Mouse (Mus musculus) kidney, postnatal 25 days (tissue): Measurements from ENCODE around the gene Retreg1.

Experiments used
- DNase-seq, 2 experiments: peaks; one replicate each; pipeline ENCODE4 v3.0.0; 2021; ENCODE audit warnings: mixed read lengths in 2 of 2

Retreg1 gene

DNA sequence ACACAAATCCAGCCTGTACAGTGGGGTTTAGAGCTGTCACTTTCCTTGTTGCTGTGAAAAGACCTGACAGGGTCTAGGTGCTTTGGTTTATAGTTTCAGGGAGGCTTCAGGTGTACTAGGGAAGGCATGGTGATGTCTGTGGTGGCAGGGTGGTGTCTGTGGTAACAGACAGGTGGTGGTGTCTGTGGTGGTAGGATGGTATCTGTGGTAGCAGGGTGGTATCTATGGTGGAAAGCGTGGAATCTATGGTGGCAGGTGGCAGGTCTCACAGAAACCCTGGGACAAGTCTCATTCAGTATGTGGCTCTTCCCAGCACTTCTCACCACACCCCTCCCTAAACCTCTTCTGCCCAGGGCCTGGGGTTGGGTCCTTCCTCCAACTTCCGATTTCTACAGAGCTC, 8.7 kb upstream of the Retreg1 start:
- no peak for DNase-seq

DNA sequence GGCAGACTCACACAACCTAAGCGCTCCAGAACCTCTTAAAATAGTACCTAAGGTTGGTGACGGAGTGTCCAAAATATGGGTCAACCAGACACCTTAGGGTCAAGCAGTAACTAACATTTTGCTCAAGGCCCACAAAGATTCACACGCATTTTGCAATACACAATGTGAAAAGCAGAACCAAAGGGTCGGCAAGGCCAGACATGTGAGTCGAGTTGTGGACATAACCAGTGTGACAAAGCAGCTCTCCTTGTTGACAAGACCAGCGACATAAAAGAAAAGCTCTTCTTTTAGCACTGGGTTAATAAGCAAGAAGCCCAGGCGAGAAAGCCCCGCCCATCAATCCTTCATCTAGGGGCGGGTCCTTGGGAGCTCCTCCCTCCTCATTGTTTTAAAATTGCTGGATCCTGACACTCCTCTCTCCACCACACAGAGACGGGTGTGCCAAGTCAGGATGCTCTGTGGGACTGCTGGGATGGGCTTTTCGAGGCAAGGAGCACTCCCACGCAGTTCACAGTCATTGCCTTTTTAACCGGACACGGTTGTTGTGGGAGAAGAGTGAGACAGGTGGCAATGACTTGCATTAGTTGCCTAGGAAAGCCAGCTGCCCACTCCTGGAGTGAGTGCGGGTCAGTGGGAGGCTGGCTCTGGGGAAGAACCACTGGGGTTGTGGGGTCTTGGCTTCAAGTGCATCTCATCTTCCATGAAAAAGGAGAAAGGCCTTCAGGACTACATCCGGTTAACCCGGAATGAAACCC, 7.9 kb upstream of the Retreg1 start:
- DNase-seq, result no peak

DNA sequence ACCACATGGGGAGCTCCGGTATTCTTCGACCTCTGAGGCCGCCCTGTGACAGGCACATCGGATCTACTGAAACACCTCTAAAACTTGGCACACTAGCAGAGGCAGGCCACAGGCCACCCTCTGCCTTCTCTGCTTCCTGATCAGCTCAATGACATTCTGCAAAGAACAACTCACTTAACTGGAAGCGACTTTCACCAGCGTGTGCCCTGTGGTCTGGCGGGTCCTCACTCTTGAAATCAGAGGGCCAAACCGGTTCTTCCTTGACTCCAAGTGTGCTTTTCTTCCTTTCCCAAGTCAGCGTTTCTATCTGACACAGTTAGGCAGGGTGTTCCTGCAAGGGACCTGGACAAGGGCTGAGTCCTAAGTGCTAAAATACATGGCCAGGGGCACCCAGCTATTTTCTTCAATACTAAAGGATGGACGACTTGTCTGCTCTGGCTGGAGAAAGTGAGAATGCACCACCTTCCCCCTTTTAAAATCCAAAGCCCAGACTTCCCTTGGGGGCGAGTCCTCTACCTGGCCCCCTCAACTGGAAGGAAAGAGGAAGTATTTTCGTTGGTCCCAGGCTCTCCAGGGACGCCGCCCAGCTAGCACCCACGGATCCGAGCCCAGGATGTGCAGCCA, 406 bp upstream of the Retreg1 start:
- peak in 1 of 2 experiments; percentile 51 for DNase-seq

DNA sequence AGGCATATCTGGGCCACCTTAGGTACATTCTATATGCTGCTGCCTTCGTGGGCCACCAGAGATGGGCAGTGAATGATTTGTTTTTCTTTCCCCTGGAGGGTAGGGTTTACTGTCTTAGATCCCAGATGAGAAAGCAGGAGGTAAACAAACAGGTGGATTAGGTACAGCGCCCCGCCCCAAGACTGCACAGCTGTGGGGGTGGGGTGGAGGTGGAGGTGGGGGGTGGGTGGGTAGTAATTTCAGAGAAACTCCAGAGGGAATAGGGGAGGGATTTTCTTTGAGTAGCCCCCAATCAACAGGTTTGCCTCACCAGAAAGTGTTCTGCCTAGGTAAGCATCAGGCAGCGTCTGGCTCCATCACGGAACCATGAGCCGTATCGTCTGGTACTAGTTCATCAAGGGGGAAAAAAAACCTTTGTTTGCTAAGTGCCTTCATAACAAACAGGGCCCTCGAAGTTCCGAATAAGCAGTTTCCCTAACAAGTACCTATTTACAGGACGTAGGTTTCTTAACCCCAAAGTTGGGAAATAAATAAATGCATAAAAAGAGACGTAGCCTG, 1.1 kb downstream of the Retreg1 start:
- peak; percentile 24 to 55 for DNase-seq

DNA sequence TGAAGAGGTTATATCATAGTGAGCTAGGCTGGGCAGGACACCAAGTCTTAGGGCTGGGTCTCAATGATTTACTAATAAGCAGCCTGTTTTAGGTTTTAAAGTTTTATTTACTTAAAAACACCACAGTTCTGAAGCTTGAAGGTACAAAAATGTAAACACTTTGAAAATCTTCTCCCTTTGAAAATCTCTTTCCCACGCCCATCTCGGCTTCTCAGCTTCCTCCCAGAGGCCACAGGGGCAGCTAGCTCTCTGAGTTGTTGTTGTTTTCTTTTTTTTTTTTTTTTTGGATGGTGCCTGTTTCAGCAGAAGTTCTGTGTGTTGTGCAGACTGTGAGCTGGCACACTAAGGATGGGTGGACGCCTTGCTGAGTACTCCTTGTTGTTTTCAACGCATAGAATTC, 1.8 kb downstream of the Retreg1 start:
- DNase-seq, result peak in 1 of 2 experiments; percentile 22

DNA sequence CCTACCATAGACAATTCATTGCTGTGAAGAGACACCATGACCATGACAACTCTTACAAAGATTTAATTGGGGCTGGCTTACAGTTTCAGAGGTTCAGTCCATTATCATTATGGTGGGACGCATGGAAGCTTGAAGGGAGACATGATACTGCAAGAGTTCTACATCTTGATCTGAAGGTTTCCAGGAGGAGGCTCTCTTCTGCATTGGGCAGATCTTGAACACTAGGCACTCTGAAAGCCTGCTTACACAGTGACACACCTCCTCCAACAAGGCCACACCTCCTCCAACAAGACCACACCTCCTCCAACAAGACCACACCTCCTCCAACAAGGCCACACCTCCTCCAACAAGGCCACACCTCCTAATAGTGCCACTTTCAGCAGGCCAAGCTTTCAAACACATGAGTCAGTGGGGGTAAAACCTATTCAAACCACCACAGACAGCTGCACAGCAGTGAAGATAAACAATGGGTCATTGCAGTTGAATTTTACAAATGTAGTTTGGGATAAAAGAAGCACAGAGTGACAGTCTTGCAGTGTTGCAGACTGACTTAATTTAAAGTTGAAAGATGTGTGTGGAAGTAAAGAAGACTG, 4.7 kb downstream of the Retreg1 start:
- DNase-seq, result peak in 1 of 2 experiments; percentile 21

DNA sequence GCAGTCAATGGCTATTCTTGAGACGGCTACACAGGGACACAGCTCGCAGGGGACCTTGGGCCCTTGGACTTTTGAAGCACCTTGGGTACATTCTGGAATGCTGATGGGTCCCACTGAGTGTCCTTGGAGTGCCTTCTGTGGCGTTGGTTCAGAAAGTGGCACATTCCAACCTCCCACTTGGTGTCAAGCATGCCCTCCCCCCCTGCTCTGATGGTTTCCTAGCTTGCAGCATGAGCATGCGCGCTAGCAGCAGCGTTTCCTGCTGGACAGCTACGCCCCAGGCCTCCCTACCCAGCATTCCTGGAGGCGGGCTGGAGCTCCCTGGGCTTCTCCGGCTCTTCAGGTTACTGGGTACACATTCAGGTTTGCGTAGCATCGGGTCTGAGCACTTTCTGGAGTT, 7.6 kb downstream of the Retreg1 start:
- DNase-seq, result peak in 1 of 2 experiments; percentile 36

DNA sequence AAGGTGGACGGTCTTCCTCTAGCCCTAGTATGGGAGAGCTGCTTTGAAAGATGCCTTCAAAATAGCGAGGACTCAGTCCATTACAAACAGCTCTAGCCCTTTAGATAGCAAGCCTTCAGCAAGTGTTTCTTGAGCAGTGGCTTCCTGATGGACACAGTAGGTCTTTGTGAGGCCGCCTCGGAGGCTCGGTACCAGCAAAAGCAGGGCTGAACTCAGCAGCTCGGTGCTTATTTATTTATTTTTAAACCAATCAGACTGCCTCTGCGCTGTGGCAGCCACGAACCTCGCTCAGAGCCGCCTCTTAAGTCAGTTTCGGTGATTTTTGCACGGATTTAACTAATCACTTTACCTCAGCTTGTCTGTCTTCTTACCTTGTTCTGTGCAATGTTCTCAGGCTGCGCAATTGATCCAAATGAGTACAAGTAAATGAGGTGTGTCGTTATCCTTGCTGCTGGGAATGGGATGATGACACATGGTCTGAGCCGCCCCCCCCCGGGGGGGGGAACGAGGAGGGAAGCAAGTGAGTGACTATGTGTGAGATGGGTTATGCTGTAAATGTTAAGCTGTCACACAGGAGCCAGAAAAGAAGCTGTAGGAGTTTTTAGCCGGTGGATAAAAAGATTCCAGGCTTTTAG, 11.4 kb downstream of the Retreg1 start:
- DNase-seq, result peak in 1 of 2 experiments; percentile 19

DNA sequence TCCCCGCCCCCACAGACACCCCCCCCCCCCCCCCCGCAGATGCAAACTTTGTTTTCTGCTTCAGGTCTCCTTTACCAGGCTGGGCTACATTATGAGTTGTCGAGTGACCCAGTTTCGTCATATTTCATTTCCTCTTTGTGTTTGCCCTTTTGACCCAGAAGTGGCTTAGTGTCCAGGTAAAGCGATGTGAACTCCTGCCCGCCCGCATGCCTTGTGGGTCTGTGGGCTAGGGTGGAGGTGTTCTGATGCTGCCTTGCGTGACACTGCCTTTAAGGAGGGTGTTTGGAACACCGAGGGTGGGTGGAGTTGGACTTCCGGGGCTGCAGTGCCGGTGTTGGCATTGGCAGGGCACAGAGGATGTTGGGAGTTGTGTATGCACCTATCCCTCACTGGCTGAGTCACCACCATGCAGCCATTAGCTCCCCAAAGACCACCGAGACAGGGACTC, 15.7 kb downstream of the Retreg1 start:
- DNase-seq, result peak in 1 of 2 experiments; percentile 71

DNA sequence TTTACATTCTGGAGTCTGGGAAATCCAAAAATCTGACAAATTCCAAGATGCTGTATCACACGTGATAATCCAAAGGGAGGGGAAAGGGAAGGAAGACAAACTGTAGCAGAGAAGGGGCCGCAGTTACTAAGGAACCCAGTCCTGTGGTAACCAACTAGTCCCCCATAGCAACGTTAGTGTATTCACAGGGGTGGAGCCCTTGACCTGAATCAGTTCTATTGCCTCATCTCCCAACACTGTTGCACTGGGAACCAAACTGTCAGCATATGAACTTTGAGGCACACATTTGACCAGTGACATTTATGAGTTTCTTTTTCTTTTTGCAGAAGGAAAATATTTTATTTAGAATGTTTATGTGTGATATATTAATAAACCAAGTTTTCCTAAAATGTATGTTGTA, 16.5 kb downstream of the Retreg1 start:
- DNase-seq, result peak in 1 of 2 experiments; percentile 17

DNA sequence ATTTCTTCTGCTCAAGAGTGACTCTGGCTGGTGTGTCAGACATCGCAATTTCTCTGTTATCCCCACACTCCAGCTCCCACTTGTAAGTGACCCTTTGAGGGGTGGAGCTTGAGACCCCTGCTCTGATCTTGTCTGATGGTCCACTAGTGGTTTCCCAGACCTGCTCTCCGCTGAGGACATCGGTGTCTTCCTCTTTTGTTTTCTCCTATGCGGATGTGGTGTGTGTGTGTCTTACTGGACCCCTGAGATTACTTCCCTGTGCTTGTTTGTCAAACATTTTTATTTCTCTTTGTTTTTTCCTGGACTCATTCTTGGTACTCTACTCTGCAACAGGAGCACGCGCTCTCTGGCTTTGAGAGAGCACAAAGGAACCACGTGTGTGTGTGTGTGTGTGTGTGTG, 18.9 kb downstream of the Retreg1 start:
- DNase-seq, result peak in 1 of 2 experiments; percentile 25

DNA sequence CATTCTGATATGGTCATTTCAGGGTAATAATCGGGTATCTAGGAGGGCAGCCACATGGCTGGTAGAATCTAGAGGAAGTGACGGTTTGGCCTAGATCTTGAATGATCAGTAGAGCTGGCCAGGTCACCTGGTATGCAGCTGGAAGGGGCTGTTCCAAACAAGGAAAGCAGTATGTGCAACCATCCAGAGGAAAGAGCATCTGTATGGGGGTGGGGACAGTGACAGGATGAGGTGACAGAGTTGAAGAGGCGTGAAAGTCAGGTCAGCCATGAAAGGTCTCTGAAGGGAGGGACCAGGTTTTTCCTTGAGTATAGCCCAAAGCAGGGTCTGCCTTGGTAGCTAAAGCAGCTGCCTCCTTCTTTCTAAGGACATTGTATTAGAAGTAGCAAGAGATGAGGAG, 22.6 kb downstream of the Retreg1 start:
- peak in 1 of 2 experiments; percentile 23 for DNase-seq

DNA sequence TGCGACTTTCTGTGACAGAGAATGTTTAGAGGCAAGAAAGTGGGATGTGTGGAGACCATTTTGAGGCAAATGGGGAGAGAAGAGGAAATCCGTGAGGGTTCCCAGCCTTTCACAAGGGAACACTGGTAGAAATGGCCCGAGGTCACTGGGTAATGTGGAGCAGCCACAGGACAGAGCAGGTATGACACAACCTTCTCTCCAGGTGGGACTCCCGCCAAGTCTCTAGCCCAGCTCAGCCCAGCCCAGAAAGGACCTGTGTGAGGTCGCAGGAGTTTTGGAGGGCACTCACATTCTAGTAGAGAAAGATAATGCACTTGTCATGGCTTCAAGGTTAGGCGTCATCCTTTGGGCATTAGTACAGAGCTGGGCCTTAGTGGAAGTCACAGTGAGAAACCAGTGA, 23.1 kb downstream of the Retreg1 start:
- DNase-seq, result peak; percentile 50 to 65

DNA sequence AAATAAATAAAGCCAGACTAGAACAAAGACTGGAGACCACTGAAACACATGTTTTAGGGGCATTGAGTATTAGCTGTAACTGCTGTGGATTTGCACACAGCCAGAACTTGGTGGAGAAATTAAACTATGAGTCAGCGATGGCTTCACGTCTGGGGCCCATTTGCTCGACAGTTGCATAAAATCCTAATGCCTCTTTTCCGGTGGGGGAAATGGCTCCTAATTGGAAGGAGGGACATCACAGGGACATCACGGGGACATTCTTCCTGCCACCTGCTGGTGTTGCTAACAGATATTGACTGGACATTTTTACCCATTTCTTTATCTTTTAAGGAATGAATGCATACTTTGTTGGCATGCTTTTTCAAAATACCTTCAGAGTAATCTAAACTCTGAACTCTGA, 26.1 kb downstream of the Retreg1 start:
- DNase-seq, result no peak

DNA sequence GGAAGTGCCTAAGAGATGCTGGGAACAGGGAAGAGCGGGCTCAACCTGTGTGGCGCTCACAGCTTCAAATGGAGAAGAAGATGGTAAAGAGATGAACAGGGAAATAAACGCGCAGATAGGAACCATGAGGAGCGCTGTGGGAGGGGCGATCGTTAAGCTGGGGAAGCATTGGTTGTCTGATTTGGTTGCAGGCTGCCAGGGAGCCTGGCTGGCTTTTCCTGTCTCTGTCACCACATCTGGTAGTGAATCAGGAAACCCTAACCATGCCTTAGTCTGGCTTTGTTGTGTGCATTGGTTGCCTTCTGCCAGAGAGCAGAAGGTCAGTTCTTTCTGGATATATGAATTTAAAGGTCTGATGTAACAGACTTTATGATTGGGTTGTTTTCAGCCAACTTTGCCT, 28.5 kb downstream of the Retreg1 start:
- DNase-seq, result peak in 1 of 2 experiments; percentile 13

DNA sequence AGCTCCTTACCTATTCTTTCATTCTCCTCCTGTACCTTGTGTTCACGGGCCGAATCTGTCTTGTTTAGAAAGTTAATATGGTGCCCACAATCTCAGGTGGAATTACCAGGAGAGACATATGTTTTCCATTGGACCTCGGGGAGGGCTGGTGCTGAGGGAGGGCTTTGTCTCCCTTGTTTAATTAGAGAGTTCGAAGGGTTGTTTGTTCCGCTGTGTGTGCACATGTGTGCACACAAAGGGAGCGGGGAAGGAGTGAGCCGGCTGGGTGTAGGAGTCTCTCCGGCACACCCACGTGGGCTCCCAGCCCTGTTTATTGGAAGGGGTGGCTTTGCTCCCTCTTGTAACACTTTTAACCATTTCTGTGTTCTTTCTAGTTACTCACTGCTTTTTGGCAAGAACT, 29.1 kb downstream of the Retreg1 start:
- peak in 1 of 2 experiments; percentile 16 for DNase-seq

DNA sequence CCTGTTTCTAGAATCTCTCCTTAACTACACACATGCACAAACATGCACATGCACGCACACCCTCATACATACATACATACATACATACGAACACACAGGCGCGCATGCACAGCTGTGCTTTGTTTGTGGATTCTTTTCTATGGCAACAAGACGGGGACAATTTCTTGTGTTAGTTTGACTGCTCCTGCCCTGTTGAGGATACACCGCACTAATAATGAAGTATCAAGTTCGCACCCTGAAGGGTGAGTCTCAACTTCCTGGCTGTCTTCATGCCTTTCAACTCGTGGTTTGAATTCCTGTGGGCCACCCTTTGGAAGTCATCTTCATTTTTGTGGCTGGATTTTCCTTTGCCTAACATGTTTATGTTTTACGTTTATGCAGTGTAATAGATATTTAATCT, 29.7 kb downstream of the Retreg1 start:
- no peak for DNase-seq

DNA sequence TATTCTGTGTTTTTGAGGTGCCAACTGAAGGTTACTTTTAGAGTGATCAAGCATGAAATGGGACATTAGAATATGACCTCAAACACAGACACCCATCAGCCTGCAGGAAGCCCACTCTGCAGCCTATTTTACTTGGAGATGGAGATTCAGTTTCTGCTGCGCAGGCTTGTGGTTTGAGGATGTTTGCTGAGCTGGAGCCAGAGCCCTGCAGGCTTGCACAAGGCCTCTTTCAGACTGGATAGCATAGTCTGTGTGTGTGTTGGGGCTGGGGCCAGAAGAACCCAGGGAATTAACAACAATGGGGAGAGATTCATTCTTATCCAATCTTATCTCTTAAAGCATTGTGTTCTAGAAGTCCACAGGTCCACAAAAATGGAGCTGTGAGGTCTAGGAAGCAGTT, 30.6 kb downstream of the Retreg1 start:
- DNase-seq, result peak in 1 of 2 experiments; percentile 23

DNA sequence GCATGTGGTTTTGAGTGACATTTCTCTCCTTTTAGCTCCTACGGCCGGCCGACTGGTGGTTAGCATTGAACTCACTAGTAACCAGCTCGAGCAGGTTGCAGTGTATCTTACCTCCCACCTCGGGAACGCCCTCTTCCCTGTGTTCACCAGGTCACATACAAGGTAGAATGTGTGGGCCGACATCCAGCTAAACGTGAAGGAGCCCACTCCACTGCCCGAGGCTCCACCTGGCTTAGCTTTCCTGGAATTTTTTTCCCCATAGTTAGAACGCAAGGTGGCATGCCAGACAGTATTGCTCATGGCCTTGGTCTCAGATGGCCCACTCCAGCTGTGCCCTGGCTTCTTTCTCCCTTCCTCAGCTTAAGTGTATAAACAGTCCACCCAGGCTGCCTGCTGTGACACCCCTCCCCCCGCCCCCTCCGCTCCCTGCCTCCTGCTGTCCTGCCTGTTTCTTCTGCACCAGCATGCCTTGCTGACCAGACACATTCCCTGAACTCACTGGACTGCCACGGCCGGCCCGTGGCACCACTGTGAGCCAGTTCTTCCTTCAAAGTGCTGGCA, 33.7 kb downstream of the Retreg1 start:
- peak; percentile 77 to 93 for DNase-seq

DNA sequence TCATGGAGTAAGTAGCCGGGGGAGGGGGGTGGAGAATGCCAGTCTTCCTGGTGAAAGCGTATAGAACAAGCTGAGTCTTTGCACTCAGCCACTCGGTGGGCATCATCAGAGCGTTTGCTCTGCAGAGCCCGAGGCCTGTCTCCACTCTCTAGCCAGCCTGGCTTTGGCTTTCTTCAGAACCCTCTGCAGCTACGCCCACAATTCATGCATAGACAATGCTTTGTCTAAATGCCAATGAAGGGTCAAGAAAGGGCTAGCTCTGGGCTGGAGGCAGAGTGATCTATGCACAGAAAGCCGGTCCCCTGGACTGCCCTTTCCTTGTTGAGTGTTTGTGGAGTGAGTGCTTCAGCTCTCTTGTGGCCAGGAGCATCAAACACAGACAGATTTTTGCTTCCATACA, 34.8 kb downstream of the Retreg1 start:
- DNase-seq, result peak in 1 of 2 experiments; percentile 24

DNA sequence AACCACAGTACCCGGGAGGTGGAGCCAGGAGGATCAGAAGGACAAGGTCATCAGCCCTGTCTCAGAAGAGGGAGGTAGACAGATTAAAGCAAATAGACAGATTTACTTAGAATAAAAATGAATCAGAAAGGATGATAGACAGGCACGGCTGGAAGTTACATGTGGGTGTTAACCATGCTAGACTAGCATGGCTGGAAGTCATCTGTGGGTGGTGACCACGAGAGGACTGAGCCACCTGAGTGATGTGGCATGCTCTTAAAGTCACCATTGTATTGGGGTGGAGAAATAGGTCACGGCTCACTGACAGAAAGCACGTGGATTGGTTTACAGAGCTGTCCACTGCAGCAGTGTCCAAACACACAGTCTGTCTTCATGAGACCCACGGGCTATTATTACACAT, 36.2 kb downstream of the Retreg1 start:
- peak in 1 of 2 experiments; percentile 31 for DNase-seq

DNA sequence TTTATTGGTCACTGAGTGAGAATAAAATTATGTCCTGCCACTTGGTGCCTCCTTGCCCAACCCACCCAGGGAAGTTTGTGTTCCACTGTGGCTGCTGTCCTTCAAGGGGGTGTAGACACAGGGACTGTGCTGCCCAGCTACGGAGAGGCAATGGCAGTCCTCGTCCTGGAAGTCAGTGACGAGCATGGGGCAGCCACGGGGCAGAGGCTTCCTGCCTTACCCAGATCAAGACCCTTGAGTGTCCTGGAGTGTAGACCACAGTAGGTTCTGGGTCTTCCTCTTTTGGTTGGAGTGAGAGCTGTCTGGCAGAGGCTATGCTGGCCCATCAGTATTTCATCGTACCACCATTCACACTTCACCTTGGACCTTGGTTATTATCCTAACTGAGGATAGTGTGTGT, 37.2 kb downstream of the Retreg1 start:
- no peak for DNase-seq

DNA sequence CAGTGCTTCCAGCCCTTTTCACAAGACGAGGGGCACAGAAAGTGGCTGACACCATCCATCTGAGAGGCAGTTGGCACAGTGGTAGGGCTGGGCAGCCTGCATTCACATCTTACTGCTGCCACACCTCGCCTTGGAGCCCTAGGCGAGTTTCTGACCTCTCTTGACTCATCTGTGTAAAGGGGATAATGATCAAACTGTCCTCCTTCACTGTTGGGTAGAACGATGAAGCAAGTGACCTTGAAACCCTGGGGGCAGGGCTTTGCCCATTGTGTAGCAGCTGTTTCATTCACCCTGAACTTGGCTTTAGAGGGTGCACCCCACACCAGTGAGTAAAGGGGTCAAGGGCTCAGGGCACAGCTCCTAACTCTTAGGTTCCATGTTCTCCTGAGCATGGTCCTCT, 39.0 kb downstream of the Retreg1 start:
- peak in 1 of 2 experiments; percentile 56 for DNase-seq
